Mouse (Mus musculus) gastrocnemius, postnatal 25 days (tissue): ENCODE results near the gene Il15. TPM values are rescaled to one million over a fixed set of nuclear protein-coding genes. Genes with fewer than 3 reads are reported as not detected.

Experiments
- DNase-seq: peaks from one replicate; pipeline ENCODE4 v3.0.0; 2022
- total RNA-seq, 2 experiments: library from RNA; stranded (reverse); gene quantifications; 1 replicate in 1 of 2; 2 replicates in 1 of 2; pipeline ENCODE4 v1.2.3; 2021

The Il15 gene
- total RNA-seq, 2 experiments from 2014 or later, result 3.1 to 4.6 TPM

DNA sequence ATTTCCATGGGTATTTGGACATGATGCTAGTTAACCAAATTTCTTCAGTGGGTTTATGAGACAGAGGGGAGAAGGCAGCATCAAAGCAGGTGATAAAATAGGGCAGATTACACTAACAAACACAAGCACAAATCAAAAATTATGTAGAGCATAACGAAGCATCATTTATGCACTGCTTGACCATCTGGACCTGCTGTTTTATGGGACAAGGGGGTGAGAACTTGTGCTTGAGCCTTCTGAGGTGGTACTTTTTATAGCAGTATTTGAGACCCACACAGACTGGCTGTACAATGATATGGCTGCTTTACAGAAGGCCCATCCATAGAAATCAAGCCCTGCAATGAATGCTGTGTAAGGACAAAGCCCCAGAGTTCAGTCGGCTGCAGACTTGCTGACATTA lies 46.9 kb downstream of the Il15 start:
- DNase-seq, result no peak

DNA sequence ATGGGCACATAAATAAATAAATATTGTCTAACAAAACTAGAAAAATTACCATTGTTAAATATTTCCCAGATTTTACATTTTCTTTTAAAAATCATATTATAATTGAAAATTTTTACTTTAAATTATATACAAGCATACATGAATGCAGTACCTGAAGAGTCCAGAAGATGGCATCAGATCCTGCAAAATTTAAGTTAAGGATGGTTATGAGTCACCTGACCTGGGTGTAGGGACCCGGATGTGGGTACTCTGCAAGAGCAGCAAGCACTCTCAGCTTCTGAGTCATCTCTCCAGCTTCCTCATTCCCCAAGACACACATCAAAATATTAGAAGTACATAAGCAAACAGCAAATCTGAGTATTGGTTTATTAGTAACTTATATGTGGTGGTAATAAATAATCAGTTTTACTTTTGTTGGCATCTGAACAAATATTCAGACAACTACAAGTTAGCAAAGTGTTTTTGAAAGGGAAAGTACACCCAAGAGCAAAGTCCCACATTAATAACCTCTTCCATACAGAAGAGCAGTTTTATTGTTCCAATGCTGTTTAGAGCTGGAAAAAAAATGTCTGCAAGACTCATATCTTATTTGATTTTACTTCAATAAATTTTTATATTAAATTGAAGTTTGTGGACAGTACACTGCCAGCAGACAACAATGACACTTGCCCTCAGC lies 51.6 kb downstream of the Il15 start:
- no peak for DNase-seq

DNA sequence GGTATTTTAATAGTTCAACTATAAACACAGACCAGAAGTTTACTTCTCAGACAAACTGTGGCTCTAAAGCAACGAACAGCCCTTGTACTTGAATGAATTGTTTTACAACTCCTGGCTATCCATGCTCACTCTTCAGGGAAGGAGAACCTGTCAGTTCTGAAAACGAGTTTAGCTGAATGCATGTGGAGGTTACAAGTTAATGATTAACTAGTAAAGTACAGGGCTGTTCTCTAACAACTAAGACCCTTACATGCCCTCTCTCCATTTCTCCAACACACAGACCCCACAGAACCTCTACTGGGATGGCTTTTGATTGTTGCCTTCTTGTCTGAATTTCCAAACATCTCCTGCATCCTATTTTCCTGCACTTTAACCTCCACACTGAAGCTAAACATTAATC lies 53.7 kb downstream of the Il15 start:
- no peak for DNase-seq

DNA sequence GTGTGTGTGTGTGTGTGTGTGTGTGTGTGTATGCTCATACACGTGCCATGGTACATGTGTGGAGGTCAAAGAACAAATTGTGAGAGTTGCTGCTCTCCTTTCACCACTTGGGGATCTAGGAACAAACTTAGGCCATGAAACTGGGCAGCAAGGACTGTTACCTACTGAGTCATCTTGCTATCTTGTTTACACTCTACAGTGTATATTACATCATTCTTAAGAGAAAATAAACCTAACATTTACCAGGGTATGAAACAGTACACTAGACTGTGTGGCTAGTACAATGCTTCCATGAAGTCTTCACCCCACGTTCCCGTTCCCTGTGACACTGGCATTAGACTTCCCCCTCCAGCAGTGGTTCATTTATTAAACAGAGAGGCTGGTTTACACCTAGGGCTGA lies 56.5 kb downstream of the Il15 start:
- no peak for DNase-seq

DNA sequence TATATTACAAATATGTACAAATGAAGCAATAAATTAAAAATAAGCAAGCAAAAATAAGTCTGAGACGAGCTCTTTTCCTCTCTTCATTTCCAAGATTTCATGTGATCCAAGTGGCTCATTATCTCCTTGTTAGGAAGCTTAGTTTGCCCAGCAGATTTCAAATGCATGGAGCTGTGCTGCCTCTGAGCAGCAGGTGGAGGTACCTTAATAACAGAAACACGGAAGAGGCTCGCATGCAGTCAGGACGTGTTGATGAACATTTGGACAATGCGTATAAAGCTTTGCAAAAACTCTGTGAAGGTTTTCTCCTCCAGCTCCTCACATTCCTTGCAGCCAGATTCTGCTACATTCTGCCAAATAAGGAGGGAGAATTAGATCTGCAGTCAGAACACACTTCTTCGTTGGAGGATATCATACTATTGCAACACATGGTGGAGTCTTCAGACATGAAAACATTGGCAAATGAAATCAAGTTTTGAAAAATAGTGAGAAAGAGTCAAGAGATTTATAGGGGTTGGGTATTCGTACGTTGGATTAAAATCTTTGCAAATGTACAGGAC lies 71.3 kb downstream of the Il15 start:
- no peak for DNase-seq

DNA sequence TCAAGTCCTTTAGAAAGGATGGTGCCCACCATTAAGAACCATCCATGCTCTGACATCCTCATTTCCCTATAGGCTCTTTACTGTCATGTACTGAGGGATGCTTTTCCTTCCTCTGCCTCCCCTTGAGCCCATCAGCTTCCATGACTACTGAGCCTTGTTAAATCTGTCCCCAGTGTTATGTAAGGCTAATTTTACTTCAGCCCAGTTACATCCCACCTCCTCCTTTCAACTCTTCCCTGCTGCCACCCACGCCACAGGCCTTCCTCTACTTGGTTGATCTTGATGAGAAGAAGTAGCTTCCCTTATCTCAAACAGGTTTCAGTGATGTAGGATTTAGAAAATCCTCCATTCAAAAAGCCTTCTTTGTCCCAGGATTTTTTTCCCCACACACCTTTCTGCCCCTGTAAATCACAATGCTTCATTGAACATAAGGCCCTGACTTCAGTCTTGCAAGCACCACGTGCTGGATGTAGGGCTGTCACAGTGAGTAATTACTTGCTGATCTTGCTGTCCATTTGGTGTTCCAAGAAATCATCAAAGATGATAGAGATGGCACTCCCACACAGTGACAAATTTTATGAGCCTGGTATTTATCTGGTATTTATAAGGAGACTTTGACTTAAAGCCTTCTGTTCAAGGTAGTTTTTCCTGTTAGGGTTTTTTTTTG lies 74.9 kb downstream of the Il15 start:
- no peak for DNase-seq

DNA sequence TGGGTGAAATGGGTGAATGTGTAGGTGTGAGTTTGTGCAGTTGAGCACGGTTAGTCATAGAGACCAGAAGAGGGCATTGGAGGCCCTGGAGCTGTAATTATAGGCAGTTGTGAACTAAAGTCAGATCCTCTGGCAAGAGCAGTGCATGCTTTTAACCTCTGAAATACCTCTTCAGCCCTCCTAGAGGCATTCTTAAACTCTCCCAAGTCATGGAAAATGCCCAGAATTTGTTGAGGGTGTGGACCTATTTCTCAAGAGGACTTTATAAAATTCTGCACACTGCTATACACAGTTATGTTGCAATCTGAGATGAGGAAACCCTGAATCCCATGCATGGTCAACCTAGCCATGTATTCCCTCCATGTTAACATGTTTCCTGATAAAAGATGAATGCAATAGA lies 77.0 kb downstream of the Il15 start:
- DNase-seq, result no peak

DNA sequence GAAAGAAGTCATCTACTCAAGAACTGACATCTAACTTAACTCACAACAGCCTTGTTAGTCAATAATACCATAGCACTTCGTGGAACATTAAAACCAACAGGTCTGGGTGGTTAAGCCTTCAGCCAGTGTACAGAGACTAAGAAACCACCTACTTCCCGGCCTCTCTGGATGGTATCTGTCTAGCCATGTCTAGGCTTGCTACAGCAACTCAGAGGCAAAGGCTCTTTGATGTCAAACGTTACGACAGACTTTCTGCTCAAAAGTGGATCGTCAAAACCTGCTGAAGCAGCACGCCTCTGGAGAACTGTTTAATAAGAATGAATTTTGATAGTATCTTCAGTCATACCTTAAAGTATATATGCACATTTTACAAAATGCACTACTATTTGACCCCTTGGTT lies 77.4 kb downstream of the Il15 start:
- no peak for DNase-seq

DNA sequence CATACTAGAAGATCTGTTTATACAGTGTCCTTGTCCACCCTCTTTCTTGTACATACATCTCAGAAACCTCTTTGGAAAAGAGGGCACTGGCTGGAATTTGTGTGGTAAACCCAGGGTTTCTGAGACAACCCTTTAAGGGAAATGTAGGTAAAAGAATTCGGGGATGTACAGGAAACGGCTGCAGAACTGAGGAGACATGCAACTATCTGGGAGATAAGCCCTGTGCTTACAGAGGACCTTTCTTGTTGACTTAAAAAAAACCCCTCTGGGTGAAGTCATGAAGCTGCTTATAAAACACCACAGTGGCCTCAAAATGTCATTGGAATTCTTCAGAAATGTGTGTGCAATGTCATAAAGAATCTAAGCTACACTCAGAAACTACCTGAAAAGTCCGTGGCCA lies 85.6 kb downstream of the Il15 start:
- DNase-seq, result no peak

DNA sequence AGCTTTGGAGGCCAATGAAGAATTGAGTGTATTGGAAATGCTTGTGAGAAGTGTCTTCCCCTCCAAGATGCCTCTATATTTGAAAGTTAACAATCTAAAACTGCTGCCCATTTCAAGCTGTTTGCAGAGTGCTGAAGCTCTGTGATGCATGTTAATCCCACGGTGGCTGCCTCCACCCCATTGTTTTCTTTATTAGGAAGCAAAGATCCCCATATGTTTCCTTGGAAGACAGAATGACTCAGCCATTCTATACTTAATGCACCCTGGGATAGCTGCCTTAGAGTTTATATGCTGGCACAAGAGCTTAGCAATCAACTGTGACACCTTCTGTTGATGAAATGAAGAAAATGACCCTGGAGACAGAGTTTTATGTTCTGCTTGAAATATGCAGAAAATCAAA lies 96.6 kb downstream of the Il15 start:
- DNase-seq, result no peak

DNA sequence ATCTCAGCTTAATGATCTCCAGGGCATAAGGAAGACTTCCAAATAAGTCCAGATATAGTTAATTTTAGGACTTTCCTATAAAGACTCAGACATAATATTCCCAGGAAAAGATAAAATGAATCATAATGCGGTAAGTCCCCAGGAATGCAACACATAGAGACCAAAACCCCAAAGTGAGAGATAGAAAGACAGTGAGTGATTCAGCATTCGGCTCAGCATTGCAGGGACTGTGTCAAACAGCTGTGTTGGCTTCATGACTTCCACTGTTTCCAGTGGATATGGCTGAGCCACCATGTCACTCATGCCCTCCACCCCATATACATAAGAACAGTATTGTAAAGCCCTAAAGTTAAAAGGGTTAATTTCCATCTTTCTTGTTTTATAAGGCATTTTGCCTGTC lies 106.8 kb downstream of the Il15 start:
- DNase-seq, result no peak

DNA sequence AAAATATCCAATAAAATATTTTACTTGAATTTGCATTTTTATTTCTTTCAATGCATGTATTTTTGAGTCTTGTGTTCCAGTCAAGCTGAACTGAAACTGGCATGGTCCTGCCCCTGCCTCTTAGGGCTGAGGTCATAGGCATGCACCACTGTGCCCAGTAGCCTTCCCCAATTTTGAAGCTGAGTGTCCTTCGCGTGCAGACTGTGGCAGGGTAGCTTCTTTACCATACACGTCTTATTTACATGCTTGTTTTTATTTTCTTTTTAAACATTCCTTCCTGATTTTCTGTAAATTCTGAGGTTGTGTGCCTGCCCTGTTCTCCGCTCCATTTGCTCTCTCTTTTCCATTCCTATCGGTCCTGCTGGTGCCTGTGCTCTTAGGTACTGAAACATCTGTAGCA lies 111.4 kb downstream of the Il15 start:
- no peak for DNase-seq

DNA sequence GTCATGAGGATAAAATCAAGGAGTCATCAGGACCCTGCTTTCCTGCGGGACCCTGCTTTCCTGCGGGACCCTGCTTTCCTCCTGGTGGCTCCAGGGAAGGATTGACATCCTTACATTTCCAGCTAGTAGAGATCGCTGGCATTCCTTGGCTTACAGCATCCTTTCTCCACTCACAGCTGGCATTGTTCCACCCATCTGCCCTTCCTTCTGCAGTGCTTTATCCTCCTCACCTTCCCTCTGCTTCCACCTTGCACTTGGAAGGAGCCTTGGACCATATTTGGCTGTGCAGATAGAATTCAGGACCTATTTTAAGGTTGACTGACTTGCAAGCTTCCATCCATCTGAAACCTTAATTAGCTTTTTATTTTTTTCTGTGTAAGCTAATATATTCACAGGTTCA lies 117.2 kb downstream of the Il15 start:
- no peak for DNase-seq

DNA sequence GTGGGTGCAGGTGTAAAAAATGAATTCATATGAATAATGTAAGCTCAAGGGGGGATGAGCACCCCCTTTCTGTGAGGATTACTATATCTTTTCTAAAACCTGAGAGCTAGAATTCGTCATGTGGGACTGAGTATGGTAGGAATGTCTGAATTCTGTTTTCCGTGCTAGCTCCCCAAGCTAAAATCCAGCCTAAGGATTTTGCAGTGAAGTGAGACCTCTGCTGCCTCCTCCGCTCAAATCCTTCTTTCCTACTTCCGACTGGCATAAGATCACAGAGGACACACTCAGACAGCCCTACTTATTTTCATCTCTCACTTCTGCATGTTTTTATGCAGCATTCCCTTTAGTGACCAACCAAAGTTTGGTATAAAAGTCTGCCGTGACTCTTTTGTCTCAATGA lies 121.0 kb downstream of the Il15 start:
- DNase-seq, result no peak
